Mouse (Mus musculus): ENCODE data around the gene Grm1.

Grm1 gene

DNA sequence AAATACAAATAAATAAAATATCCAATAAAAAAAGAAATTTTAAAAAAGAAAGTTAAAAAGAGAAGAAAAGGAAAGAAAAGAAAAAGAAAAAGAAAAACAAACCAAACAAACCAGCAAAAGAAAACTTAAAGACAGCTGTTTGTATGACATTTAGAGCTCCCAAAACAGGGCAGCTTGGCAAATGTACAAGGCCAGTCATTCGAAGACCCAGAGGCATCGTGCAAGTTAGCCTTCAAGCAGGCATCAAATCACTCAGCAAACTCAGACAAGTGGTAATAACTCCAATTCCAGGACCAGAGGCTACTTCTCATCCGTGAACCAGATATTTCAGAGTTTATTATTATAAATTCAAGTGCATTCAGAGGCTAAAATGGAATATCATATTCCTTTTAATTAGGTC lies 355.7 kb downstream of the Grm1 start:
- DNase-seq (ENCODE audit: low spot score), result no peak

DNA sequence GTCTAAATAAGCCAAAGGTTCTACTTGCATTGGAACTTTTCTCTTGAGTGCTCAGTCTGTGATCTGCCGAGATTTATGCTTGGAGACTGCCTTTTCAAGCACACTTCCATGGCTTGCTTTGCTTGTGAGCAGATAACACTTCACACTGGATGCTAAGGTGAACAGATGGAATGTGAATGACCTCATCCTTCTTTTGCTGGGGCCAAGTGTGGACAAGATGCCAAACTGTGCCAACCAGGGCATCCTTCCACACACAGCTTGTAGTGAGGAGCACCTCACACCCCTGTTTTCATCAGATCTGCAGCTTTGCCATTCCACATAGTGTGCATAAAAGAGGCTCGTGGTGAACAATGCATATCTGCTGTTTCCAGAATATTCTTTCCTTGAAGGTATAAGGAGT lies 371.3 kb downstream of the Grm1 start:
- no peak for DNase-seq (ENCODE audit: low spot score)

DNA sequence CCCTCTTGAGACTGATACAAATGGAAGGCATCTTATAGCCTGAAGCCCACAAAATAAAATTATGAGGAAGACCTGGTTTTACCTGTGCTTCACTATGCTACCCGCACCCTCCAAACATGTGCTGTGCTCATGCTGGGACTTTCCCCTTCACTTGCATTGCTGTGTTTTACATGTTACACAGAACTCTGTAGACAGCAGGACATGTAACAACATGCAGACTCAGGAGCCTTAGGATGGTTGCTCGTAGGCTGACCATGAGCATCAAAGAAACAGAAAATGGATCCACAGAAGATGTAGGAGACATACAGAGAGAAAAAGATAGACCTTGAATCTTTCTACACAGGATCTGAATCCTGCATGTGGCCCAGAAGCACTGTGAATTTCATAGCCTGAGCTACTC lies 371.8 kb downstream of the Grm1 start:
- no peak for DNase-seq (ENCODE audit: low spot score)

DNA sequence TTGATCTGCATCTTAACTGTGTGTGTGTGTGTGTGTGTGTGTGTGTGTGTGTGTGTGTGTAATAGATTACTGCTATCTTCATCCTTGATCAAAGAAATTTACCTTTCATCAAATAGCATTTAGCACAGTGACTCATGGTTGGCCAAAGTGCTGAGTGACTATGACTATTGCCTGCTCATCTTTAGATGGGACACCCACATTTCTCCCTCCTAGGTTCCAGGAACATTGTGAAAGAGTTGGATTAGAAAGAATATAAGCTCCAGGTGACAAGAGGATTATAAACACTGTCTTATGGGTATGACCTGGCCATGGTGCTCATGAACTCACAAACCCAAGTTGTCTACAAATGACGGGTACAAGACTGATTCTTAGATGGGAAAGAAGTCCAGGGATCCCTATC lies 374.1 kb downstream of the Grm1 start:
- no peak for DNase-seq (ENCODE audit: low spot score)

DNA sequence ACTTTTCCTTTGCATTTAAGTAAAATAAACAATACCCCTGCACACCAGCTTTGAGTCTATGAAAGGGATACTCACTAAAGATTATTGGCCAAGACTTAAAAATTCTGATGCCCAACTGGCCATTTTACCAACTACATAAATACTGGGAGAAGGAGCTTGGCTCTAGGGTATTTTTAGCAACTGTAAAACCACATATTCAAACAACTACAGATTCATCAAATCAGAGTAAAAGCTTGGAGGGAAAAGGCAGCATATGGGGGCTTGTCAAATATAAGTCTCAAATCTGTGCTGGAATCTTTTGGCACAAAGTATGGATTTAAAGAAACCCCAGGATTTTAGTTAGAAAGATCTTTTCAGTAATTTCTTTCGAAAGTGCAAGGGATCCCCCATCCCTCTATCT lies 380.8 kb downstream of the Grm1 start:
- DNase-seq (ENCODE audit: low spot score), result no peak

DNA sequence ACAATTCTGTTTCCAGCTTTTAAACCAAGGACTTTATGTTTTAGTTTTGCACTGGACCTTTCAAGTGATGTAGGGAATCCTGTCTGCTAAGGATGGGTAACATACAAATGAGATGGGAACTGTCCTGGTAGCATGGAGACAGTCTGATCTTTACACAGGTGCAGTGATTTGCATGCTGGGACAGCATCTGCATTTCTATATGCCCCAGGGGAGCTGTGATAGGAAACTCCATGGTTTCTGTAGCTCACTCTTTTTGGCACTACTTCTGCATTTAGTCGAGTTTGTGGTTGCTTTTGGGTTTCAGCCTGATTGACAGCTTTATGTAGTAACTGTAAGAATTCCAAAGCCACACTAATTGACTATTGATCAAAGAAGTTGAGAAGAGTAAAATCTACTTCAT lies 381.3 kb downstream of the Grm1 start:
- DNase-seq (ENCODE audit: low spot score), result no peak

DNA sequence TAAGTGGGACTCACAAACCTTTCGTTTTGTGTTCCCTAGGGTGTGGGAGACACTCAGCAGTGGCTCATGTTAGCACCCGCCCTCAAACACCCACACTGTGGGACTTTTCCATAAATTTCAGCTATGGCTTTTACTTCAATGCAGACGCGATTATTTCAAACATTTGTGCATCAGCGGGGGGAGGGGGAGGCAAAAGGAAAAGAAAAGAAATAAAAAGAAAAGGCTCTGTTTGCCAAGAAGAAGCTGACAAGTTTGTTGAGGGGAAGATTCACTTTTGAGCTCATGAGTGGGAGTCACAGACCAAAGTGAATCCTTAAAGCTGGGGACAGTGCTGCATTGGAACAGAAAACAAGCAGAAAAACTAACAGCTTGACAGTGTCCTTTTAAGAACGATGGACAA lies 384.7 kb downstream of the Grm1 start:
- DNase-seq (ENCODE audit: low spot score), result no peak

DNA sequence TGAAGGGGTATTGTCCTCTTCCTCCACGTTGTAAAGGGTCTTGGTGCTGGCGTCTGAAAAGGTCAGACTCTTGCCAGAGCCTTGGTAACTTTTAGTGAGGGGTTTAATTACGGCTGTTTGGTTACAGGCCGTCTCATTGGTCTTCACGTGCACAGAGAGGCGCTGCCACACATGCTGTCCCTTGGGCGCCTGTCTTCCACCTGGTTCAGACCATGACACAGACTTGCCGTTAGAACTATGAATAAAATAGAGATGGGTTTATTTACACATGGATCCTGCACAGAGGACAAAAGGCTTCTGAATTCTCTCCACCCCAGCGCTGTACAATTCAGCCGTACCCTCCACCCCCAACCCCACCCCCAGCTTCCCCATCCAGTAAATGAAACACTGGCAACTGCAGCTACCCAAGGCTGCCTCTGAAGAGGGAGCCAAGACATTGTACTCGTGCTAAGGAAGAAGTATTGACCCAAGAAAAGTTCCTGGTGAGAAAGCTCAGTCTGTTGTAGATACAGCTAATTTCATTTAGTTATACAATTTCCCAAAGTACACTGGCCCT lies 392.4 kb downstream of the Grm1 start:
- no peak for DNase-seq (ENCODE audit: low spot score)

DNA sequence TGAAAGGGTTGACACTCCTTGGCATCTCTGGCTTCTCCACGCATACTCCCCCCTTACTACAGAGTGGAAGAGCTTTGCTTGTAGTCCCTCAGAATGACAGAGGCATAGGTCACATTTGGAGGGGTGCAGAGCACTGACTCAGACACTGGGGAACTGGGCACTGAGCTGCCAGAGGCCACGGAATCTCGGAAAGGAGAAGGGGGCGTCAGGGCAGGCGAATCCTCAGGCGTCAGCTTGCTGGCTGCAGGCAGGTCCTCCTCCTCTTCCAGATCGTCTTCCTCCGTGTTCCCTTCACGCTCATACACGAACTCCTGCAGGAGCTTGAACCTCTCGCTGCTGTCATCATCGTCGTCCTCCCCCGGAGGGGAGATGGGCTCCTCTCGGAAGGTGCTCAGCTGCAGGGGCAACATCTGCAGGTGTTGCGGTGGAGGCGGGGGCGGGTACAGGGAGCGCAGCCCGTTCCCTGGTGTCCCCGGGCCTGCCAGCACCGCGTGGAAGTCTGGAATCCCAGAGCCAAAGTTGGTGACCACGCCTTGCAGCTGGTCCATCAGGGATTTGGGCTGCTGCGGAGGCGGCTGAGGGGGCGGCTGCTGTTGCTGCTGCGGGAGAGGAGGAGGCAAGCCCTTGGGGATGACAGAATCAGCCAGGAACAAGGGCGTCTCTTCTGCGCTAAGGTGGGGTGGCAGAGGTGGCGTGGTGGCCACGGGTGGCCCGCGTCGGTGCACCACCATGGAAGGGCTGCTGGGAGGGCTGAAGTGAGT lies 393.1 kb downstream of the Grm1 start:
- DNase-seq (ENCODE audit: low spot score), result no peak

DNA sequence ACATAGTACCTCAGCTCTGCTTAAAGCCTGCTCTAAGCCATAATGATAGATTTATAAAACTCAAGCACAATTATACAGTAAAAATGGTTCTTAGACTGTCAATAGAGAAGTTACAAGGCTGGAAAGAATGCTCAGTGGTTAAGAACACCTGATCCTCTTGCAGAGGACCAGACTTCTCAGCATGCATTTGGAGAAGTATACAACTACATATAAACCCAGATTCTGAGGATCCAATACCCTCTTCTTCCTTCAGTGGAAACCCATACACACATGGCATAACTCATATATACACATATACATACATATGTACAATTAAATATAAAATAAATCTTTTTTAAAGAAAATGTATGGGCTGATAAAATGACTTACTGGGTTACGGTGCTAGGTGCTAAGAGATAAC lies 401.1 kb downstream of the Grm1 start, which contains the start of gene Gm10944:
Gene Gm10944, plus strand, starts transcription at position 301 of the 400 bp plus-strand sequence.
- no peak for DNase-seq (ENCODE audit: low spot score)

DNA sequence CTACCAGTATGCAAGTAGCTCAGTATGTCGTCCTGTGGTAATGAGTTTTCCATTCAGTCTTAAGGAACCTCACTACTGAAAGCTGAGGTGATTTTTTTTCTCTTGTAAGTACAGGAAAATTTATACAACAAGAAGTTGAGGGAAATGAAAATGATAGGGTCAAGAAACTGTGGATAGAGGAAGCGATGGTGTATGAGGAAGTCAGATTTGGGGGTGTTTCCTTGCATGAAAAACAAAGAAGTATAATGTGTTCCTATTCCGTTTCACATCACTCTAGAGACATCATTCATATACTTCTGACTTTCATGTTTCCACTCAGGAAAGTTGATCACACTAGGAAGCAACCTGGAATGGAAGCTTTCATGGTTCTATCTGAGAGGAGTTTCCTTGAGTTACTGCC lies 422.2 kb downstream of the Grm1 start:
- no peak for DNase-seq (ENCODE audit: low spot score)

DNA sequence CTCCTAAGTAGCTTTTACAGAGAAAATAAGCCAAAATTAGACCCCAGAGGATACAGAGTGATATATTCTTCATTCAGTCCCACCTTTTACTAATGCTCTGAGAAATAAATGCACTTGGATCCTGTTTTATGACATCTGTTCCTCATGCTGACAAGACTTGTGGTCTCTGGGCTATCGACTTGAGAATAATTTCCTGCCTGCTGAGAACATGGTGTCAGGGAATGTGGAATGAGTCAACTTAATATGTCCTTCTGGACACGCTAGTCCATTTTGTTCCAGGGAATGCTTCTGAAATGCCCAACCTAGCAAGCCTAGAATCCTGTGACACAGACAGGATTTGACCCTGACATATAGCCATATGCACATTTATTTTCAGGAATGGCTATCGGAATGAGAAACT lies 423.0 kb downstream of the Grm1 start:
- DNase-seq (ENCODE audit: low spot score), result no peak

DNA sequence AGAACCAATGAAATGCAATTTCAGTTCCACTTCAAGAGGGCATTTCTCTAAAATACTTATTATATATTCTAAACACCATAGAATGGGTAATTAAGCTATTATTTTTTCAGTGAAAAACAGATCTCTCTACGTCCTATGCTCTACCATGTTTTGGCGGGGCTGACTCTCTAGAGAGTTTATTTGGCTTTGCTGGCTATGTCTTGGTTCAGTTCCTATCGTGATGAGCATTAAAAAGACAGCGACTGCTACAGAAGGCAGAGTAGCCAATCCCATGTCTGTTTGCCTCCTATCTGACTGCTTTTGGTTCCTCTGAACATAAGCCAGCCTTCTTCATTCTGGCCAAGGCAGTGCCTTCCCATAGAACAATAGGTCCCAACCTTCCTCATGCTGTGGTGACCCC lies 425.5 kb downstream of the Grm1 start:
- no peak for DNase-seq (ENCODE audit: low spot score)

DNA sequence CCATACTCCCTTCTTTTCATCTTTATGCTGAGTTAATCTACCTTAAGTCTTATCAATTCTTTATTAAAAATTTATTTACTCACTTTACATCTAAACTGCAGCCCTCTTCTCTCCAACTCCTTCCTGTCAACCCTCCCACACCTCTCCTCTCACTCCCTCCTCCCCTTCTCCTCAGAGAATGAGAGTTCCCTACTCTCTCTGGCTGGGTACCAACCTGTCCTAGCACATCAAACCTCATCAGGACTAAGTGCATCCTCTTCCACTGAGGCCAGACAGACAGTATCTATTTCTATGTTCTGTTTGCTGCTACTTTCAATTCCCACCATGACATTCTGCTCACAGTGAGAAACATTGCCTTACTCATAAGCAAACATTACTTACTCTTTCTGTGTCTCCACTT lies 426.2 kb downstream of the Grm1 start:
- no peak for DNase-seq (ENCODE audit: low spot score)
